Mouse (Mus musculus) MEL (cell line): ENCODE measurements around the gene Larp4b. TPM values are rescaled to one million over a fixed set of nuclear protein-coding genes. Genes with fewer than 3 reads are reported as not detected.

Experiments
- DNase-seq: peaks from one replicate; pipeline ENCODE4 v3.0.0; 2011; ENCODE audit warnings: low read depth, low spot score
- H3K27ac ChIP-seq: 2 replicates; pipeline ENCODE4 v1.5.1; 2012; ENCODE audit warnings: low read depth, mild to moderate bottlenecking, control low read depth, low read length, moderate library complexity; ENCODE audit not compliant: control insufficient read depth
- H3K27me3 ChIP-seq, 2 experiments: fragments of 150-350 bp in 1 of 2; sonication (generic) in 1 of 2; 2 replicates each; pipeline ENCODE4 v1.6.1; 2012; ENCODE audit warnings: low read length in 2 of 2, mild to moderate bottlenecking in 2 of 2, improper control_type of control experiment in 1 of 2, moderate library complexity in 1 of 2; ENCODE audit not compliant: insufficient read depth in 2 of 2, control insufficient read depth in 1 of 2
- H3K36me3 ChIP-seq, 2 experiments: 2 replicates each; pipeline ENCODE4 v1.6.1; 2012 to 2014; ENCODE audit warnings: low read length in 2 of 2, improper control_type of control experiment in 1 of 2, inconsistent platforms in 1 of 2, mild to moderate bottlenecking in 1 of 2; ENCODE audit not compliant: insufficient read depth in 2 of 2, control insufficient read depth in 1 of 2
- H3K4me1 ChIP-seq, 2 experiments: fragments of 150-350 bp in 1 of 2; sonication (generic) in 1 of 2; 2 replicates each; pipeline ENCODE4 v1.6.1; 2012; ENCODE audit warnings: low read length in 2 of 2, improper control_type of control experiment in 1 of 2, mild to moderate bottlenecking in 1 of 2; ENCODE audit not compliant: insufficient read depth in 2 of 2, control insufficient read depth in 1 of 2
- H3K4me3 ChIP-seq, 2 experiments: fragments of 150-350 bp in 1 of 2; sonication (generic) in 1 of 2; 2 replicates each; pipeline ENCODE4 v1.5.1; 2012; ENCODE audit warnings: low read depth in 2 of 2, low read length in 2 of 2, mild to moderate bottlenecking in 2 of 2, moderate library complexity in 2 of 2, control low read depth in 1 of 2, improper control_type of control experiment in 1 of 2; ENCODE audit not compliant: control insufficient read depth in 1 of 2, insufficient read depth in 1 of 2
- H3K79me2 ChIP-seq: 2 replicates; pipeline ENCODE4 v1.6.1; 2012; ENCODE audit warnings: mild to moderate bottlenecking, low read length, moderate library complexity; ENCODE audit not compliant: control insufficient read depth, poor library complexity, insufficient read depth
- H3K9ac ChIP-seq: 2 replicates; pipeline ENCODE4 v1.6.1; 2012; ENCODE audit warnings: low read depth, mild to moderate bottlenecking, control low read depth, low read length, moderate library complexity; ENCODE audit not compliant: control insufficient read depth, poor library complexity, severe bottlenecking
- H3K9me3 ChIP-seq: fragments of 150-350 bp; sonication (generic); replicated peaks from 2 replicates; pipeline ENCODE4 v1.6.1; 2012; ENCODE audit warnings: mild to moderate bottlenecking, low read length, improper control_type of control experiment, moderate library complexity; ENCODE audit not compliant: insufficient read depth
- BHLHE40 ChIP-seq: IDR thresholded peaks from 2 replicates; pipeline ENCODE4 v1.6.1; 2012; ENCODE audit warnings: low read depth, mild to moderate bottlenecking, inconsistent platforms, low read length, improper control_type of control experiment, borderline replicate concordance
- CHD1 ChIP-seq: IDR thresholded peaks from 2 replicates; pipeline ENCODE4 v1.6.1; 2012; ENCODE audit warnings: low read depth, mild to moderate bottlenecking, inconsistent platforms, low read length, improper control_type of control experiment
- CTCF ChIP-seq, 3 experiments: IDR thresholded peaks in 2 of 3; conservative IDR thresholded peaks in 1 of 3; 2 replicates each; pipeline ENCODE4 v1.5.1; 2011 to 2012; ENCODE audit warnings: low read length in 3 of 3, low read depth in 2 of 3, mild to moderate bottlenecking in 2 of 3, improper control_type of control experiment in 1 of 3, inconsistent platforms in 1 of 3, mixed read lengths in 1 of 3, moderate library complexity in 1 of 3; ENCODE audit not compliant: control insufficient read depth in 1 of 3, insufficient read depth in 1 of 3, poor library complexity in 1 of 3, severe bottlenecking in 1 of 3
- EP300 ChIP-seq, 2 experiments: IDR thresholded peaks; 2 replicates each; pipeline ENCODE4 v1.6.1; 2011; ENCODE audit warnings: improper control_type of control experiment in 2 of 2, low read length in 2 of 2, low read depth in 1 of 2, mild to moderate bottlenecking in 1 of 2
- KAT2A ChIP-seq: conservative IDR thresholded peaks from 2 replicates; pipeline ENCODE4 v1.6.1; 2012; ENCODE audit warnings: low read depth, low read length, improper control_type of control experiment, inconsistent platforms
- MAZ ChIP-seq: IDR thresholded peaks from 2 replicates; pipeline ENCODE4 v1.6.1; 2012; ENCODE audit warnings: low read depth, mild to moderate bottlenecking, inconsistent platforms, low read length, improper control_type of control experiment
- SIN3A ChIP-seq: IDR thresholded peaks from 2 replicates; pipeline ENCODE4 v1.6.1; 2012; ENCODE audit warnings: low read length, improper control_type of control experiment, inconsistent platforms
- TCF12 ChIP-seq: IDR thresholded peaks from 2 replicates; pipeline ENCODE4 v1.6.1; 2014; ENCODE audit warnings: low read depth, mild to moderate bottlenecking, inconsistent platforms, low read length, improper control_type of control experiment, moderate library complexity
- UBTF ChIP-seq: IDR thresholded peaks from 2 replicates; pipeline ENCODE4 v1.6.1; 2012; ENCODE audit warnings: low read depth, mild to moderate bottlenecking, inconsistent platforms, low read length, improper control_type of control experiment, moderate library complexity, borderline replicate concordance; ENCODE audit not compliant: insufficient read depth
- USF1 ChIP-seq: IDR thresholded peaks from 2 replicates; pipeline ENCODE4 v1.6.1; 2014; ENCODE audit warnings: low read depth, mild to moderate bottlenecking, inconsistent platforms, low read length, improper control_type of control experiment, moderate library complexity
- ZC3H11A ChIP-seq: IDR thresholded peaks from 2 replicates; pipeline ENCODE4 v1.6.1; 2012; ENCODE audit warnings: low read depth, mild to moderate bottlenecking, inconsistent platforms, low read length, improper control_type of control experiment
- ZKSCAN1 ChIP-seq: IDR thresholded peaks from 2 replicates; pipeline ENCODE4 v1.6.1; 2012; ENCODE audit warnings: low read depth, mild to moderate bottlenecking, inconsistent platforms, low read length, improper control_type of control experiment, moderate library complexity
- ZMIZ1 ChIP-seq: IDR thresholded peaks from 2 replicates; pipeline ENCODE4 v1.6.1; 2012; ENCODE audit warnings: low read depth, mild to moderate bottlenecking, inconsistent platforms, low read length, improper control_type of control experiment, moderate library complexity
- ZNF384 ChIP-seq: IDR thresholded peaks from 2 replicates; pipeline ENCODE4 v1.6.1; 2012; ENCODE audit warnings: low read depth, mild to moderate bottlenecking, inconsistent platforms, low read length, improper control_type of control experiment
- polyA plus RNA-seq, 2 experiments: library from polyadenylated mRNA; stranded (reverse) in 1 of 2; unstranded in 1 of 2; fragments of >175 nt in 1 of 2; fragments of >200 nt in 1 of 2; gene quantifications; 2 replicates each; pipeline versions ENCODE4 v1.2.1 to v1.2.4; 2012; ENCODE audit warnings: low replicate concordance in 2 of 2, low read depth in 1 of 2; ENCODE audit not compliant: insufficient read length in 2 of 2, insufficient read depth in 1 of 2, missing spikeins in 1 of 2
- total RNA-seq: library from RNA; depleted of rRNA; stranded (reverse); fragments of 300-350 nt; gene quantifications from 2 replicates; pipeline ENCODE4 v1.2.3, GENCODE M21; 2012

Gene Larp4b
- total and polyA plus RNA-seq, 3 experiments: 57.7 to 340 (median 67.0) TPM

DNA sequence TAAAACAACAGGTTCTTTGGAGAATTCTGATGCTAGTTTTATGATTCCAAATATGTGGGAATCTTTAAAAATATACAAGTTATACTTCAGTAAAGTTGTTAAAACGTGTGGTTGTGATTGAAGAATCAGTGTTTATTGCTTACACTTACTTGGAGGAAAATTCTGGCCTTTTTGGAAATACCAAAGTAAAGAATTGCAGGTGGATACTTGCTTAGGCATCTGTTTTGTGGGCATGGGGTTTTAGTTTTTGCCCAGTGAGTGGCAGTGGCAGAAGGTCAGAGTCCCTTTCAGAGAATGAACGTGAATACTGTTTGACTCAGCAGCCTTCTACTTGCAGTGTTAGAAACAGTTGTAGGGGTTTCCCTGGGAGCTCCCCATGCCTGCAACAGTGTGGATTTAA, 40.7 kb downstream of the Larp4b start:
- TF ChIP-seq SIN3A (no peak), TCF12 (no peak), KAT2A (no peak), USF1 (no peak), BHLHE40 (no peak), UBTF (no peak), CHD1 (no peak), MAZ (no peak), EP300 (IDR thresholded peaks at IDR 0.05; ENCODE audit: low read depth in 1 of 2, low read length in 2 of 2) (no peak), ZMIZ1 (no peak), ZC3H11A (no peak), ZKSCAN1 (no peak)
- peaks cover 2 to 26% of the 10 kb centered on the region in 2 experiments for H3K36me3 ChIP-seq

GRCm38 (mm10) chr13:9136088-9136487, 42.4 kb downstream of the Larp4b start:
- Histone ChIP-seq H3K9ac (no peak overlapping the region), H3K27ac (no peak overlapping the region), H3K4me3 (no peak overlapping the region), H3K36me3 (peaks cover 2 to 32% of the 10 kb centered on the region in 2 experiments), H3K79me2 (peaks cover 4% of the 10 kb centered on the region; the same call in 1 of the 2 replicates), H3K4me1 (no peaks in the 10 kb centered on the region)
- no peak for DNase-seq
- no peak for TF ChIP-seq USF1
- TF ChIP-seq, all 39 proteins: peak for 0
- Histone ChIP-seq H3K9me3 (no peaks in the 10 kb centered on the region), H3K27me3 (no peaks in the 10 kb centered on the region)

More for the DNA sequence above, 40.7 kb downstream of the Larp4b start:
- DNase-seq: no peak
- H3K27me3 ChIP-seq: no peaks in the 10 kb centered on the region
- H3K27ac ChIP-seq: no peak overlapping the region
- H3K4me1 ChIP-seq: no peaks in the 10 kb centered on the region
- no peak overlapping the region for H3K4me3 ChIP-seq
- H3K79me2 ChIP-seq: peaks cover 4% of the 10 kb centered on the region; the same call in 1 of the 2 replicates
- H3K9ac ChIP-seq: no peak overlapping the region
- H3K9me3 ChIP-seq: no peaks in the 10 kb centered on the region

DNA sequence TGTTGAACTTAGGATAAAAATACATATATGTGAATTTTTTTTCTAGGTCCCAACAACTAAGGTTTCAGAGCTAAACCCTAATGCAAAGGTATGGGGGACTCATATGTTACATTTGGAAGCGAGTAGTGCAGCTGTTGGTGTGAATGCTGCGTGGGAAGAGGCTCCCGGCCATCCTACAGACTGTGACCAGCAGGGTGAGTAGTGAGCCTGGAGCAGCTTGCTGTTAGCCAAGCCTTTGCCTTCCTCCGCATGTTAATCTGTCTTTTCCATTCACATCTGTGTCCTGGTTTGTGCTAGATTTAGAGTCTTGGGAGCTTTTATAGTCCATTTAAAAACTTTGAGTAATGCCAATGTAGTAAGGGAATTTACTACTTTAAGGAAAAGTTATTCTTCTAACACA, 43.1 kb downstream of the Larp4b start:
- Histone ChIP-seq H3K4me1 (no peaks in the 10 kb centered on the region), H3K36me3 (peaks cover 0 to 30% of the 10 kb centered on the region in 2 experiments; a peak in 3 of 4 replicates)

More for the DNA sequence above, 43.1 kb downstream of the Larp4b start:
- Histone ChIP-seq H3K4me3 (no peak overlapping the region), H3K9ac (no peak overlapping the region), H3K9me3 (no peaks in the 10 kb centered on the region), H3K79me2 (peaks cover 4% of the 10 kb centered on the region; the same call in 1 of the 2 replicates), H3K27me3 (no peaks in the 10 kb centered on the region), H3K27ac (no peak overlapping the region)
- TF ChIP-seq CTCF (IDR thresholded peaks at IDR 0.05 in 2 of 3, conservative IDR thresholded peaks at IDR 0.05 in 1 of 3; ENCODE audit: control insufficient read depth in 1 of 3, insufficient read depth in 1 of 3, low read depth in 2 of 3, low read length in 3 of 3, poor library complexity in 1 of 3, severe bottlenecking in 1 of 3) (0 out of 6 replicates have a peak, but pooled peaks of 2 of the 3 experiments have one; percentile 7 to 9), EP300 (IDR thresholded peaks at IDR 0.05; ENCODE audit: low read depth in 1 of 2, low read length in 2 of 2) (no peak), ZNF384 (no peak)
- DNase-seq: no peak
